Mouse (Mus musculus): ENCODE results near the gene Nrxn3. TPM values are rescaled to one million over a fixed set of nuclear protein-coding genes. Genes with fewer than 3 reads are reported as not detected.

Nrxn3 gene
- 45.8 and 48.5 TPM in 2 replicates for polyA plus RNA-seq (2021; fragmentation: Nextera tagmentation)
- long read RNA-seq, experiment 1, partial matches to known transcripts, result 32 of 76 reads
- long read RNA-seq, experiment 1, other reads (novel, unspliced or antisense), result 44 of 76 reads
- long read RNA-seq, experiment 2, partial matches to known transcripts, result 28 of 140 reads
- long read RNA-seq, experiment 2, other reads (novel, unspliced or antisense), result 108 of 140 reads

DNA sequence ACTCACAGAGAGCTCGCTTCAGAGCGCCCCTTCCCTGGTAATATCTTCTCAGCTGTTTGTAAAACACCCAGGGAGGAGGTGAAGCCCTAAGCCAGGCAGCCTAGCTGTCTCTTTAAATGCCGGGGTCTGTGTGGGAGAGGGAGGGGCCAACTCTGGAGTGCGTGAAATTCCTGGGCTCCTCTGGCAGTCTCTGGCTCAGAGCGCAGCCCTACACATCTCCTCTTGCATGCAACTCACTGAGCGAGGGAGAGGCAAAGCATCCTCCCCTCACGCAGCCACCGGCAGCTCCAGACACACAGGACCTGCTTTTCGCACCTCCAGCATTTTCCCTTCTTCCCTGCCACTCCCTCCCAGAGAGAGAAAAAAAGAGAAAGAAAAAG lies at the start of gene Nrxn3:
TSS of gene Nrxn3 (plus strand) at position 186 of the 380 bp plus-strand sequence.

Small RNA genes lying within 50 kb of the gene (microRNA-seq; reads per million reads assigned to microRNA genes)
- not detected for gene Gm23989
- gene Gm27313, result not detected
